Mouse (Mus musculus) embryonic facial prominence, embryonic 10.5 days (tissue): ENCODE data around the gene Pdpk1. TPM values are rescaled to one million over a fixed set of nuclear protein-coding genes. Genes with fewer than 3 reads are reported as not detected.

Source experiments
- DNase-seq: peaks from one replicate; pipeline ENCODE4 v3.0.0-alpha.2; 2017; ENCODE audit warnings: low spot score
- H3K27ac ChIP-seq: fragments of 300-500 bp; sonication (generic); replicated peaks from 2 replicates; pipeline ENCODE4 v1.5.1; 2016; ENCODE audit warnings: mild to moderate bottlenecking
- H3K27me3 ChIP-seq: fragments of 300-500 bp; sonication (generic); replicated peaks from 2 replicates; pipeline ENCODE4 v1.6.1; 2016; ENCODE audit warnings: low read depth, mild to moderate bottlenecking; ENCODE audit not compliant: poor library complexity, severe bottlenecking
- H3K36me3 ChIP-seq: fragments of 300-500 bp; sonication (generic); replicated peaks from 2 replicates; pipeline ENCODE4 v1.6.1; 2016; ENCODE audit warnings: mild to moderate bottlenecking, moderate library complexity
- H3K4me1 ChIP-seq: fragments of 300-500 bp; sonication (generic); 2 replicates; pipeline ENCODE4 v1.6.1; 2016
- H3K4me3 ChIP-seq: fragments of 300-500 bp; sonication (generic); 2 replicates; pipeline ENCODE4 v1.5.1; 2016; ENCODE audit warnings: mild to moderate bottlenecking, moderate library complexity
- H3K9me3 ChIP-seq: fragments of 300-500 bp; sonication (generic); 2 replicates; pipeline ENCODE4 v1.6.1; 2016; ENCODE audit warnings: mild to moderate bottlenecking
- WGBS: fragments of 180-500 bp; shearing (Covaris S2); methylation state at CpG from one replicate; pipeline ENCODE4 v1.1.7; 2016; 5-methylcytosine and 5-hydroxymethylcytosine counted together
- polyA plus RNA-seq: library from polyadenylated mRNA; unstranded; fragments of >200 nt; fragmentation: Nextera tagmentation; extraction: Ambion mirVana; gene quantifications from 2 replicates; pipeline ENCODE4 v1.2.1, GENCODE M21; 2016

Pdpk1 gene
- polyA plus RNA-seq, 1 experiment from 2014 or later = 30.9 TPM

- H3K27me3 ChIP-seq = no peaks in the 10 kb centered on the region
- peaks cover 42% of the 10 kb centered on the region for H3K36me3 ChIP-seq
- H3K4me1 ChIP-seq = no peaks in the 10 kb centered on the region
- no peak for DNase-seq
- 86% methylated on average over 10 of the region's 10 CpGs for WGBS
- H3K27ac ChIP-seq = no peak overlapping the region
- no peak overlapping the region for H3K4me3 ChIP-seq
- no peaks in the 10 kb centered on the region for H3K9me3 ChIP-seq
These were observed 105.1 kb downstream of the Pdpk1 start for GRCm38 (mm10) chr17:24045608-24046007.

- Histone ChIP-seq H3K36me3 (peaks cover 31% of the 10 kb centered on the region), H3K9me3 (no peaks in the 10 kb centered on the region), H3K4me1 (no peaks in the 10 kb centered on the region), H3K4me3 (no peak overlapping the region), H3K27ac (no peak overlapping the region), H3K27me3 (no peaks in the 10 kb centered on the region)
- DNase-seq = no peak
- 57% methylated on average over 5 of the region's 5 CpGs for WGBS
These were observed 106.2 kb downstream of the Pdpk1 start for GRCm38 (mm10) chr17:24044482-24044881.

DNA sequence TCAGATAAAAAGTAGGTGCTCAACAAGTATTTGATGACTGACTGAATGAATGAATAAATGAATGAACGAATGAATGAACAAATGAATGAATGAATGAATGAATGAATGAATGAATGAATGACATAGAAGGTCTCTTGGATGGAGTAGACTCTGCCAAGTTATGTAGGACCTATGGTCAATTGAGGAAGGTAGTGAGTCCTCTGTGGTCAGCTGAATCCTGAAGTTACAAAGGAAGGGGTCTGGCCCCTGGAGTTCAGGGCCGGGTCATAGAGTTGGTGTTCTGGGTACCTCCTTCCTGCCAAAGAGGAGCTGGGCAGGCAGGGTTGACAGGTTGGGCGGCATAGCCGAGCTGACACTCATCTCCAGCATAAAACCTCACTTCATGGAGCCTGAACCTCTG, 112.9 kb downstream of the Pdpk1 start, which contains the start of gene Prss27:
TSS of gene Prss27 (plus strand) at position 301 of the 400 bp plus-strand sequence.
- H3K27me3 ChIP-seq = no peaks in the 10 kb centered on the region
- no peaks in the 10 kb centered on the region for H3K36me3 ChIP-seq
- no peaks in the 10 kb centered on the region for H3K4me1 ChIP-seq
- WGBS = 79% methylated on average over 4 of the region's 4 CpGs
- no peak for DNase-seq
- no peak within 1 kb of the TSS for H3K4me3 ChIP-seq
- no peaks in the 10 kb centered on the region for H3K9me3 ChIP-seq
- H3K27ac ChIP-seq = no peak within 1 kb of the TSS

DNA sequence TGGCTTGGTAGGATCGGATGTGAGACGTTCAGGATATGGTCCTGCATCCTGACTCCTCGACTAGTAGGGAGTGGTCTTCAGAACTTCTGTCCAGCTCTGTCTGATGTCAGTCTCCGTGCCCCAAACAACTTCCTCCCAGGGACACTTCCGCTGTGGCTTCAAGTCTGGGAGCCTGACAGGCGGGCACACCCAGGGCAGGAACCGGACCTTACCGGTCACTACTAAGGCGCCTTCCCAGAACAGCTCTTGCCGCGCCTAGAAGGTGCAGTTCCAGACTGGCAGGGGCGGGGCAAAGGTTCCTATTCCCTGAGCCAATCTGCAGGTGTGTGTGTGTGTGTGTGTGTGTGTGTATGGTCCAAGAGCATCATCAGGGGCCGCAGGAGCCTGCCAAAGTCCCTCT, 113.4 kb downstream of the Pdpk1 start:
- Histone ChIP-seq H3K9me3 (no peaks in the 10 kb centered on the region), H3K27ac (no peak overlapping the region), H3K27me3 (no peaks in the 10 kb centered on the region), H3K36me3 (no peaks in the 10 kb centered on the region), H3K4me3 (no peak overlapping the region), H3K4me1 (no peaks in the 10 kb centered on the region)
- WGBS = 87% methylated on average over 13 of the region's 13 CpGs
- DNase-seq = no peak

- DNase-seq = no peak
- Histone ChIP-seq H3K27me3 (no peaks in the 10 kb centered on the region), H3K36me3 (no peaks in the 10 kb centered on the region), H3K9me3 (no peaks in the 10 kb centered on the region), H3K27ac (no peak overlapping the region), H3K4me1 (no peaks in the 10 kb centered on the region), H3K4me3 (no peak overlapping the region)
- WGBS = 75% methylated on average over 6 of the region's 6 CpGs
These were observed 113.8 kb downstream of the Pdpk1 start for GRCm38 (mm10) chr17:24036954-24037353.

DNA sequence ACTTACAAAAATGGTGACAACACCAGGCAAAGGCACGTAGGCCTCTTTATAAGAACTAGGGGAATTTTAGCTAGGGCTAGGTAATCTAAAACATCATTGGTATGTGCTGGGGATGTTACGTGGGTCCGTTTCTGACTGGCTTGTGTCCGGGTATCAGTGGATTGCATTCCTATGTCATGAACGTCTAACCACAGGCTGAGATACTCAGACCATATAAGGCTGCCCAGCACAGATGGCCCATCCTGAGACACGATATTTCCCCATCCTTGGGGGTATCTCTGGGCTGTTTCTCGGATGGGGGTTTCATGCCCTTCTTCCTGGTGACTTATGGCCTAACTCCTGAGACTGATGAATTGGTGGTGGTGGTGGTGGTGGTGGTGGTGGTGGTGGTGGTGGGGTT, 115.6 kb downstream of the Pdpk1 start:
- no peak for DNase-seq
- Histone ChIP-seq H3K36me3 (no peaks in the 10 kb centered on the region), H3K27me3 (no peaks in the 10 kb centered on the region), H3K9me3 (no peaks in the 10 kb centered on the region), H3K4me3 (no peak overlapping the region), H3K4me1 (no peaks in the 10 kb centered on the region), H3K27ac (no peak overlapping the region)
- 81% methylated on average over 7 of the region's 7 CpGs for WGBS

DNA sequence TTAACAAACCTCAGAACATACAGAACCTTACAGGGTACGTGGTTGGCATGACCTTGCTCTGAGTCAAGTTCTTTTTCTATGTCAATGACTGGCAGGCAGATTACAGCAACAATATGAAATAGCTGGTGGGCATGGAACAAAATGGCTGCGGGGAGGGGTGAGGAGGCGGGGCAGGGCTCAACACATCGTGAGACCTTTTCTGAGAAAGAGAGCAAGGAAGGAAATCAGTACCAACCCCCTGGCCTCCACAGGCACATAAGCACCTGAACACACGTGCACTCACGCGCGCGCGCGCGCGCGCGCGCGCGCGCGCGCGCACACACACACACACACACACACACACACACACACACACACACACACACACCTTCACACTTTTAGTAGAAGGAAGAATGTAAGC, 120.2 kb downstream of the Pdpk1 start:
- H3K4me1 ChIP-seq = no peaks in the 10 kb centered on the region
- no peak overlapping the region for H3K27ac ChIP-seq
- no peaks in the 10 kb centered on the region for H3K9me3 ChIP-seq
- H3K36me3 ChIP-seq = no peaks in the 10 kb centered on the region
- H3K27me3 ChIP-seq = no peaks in the 10 kb centered on the region
- 77% methylated on average over 20 of the region's 22 CpGs for WGBS
- no peak overlapping the region for H3K4me3 ChIP-seq
- no peak for DNase-seq

GRCm38 (mm10) chr17:24029477-24029876, 121.2 kb downstream of the Pdpk1 start:
- Histone ChIP-seq H3K36me3 (no peaks in the 10 kb centered on the region), H3K9me3 (no peaks in the 10 kb centered on the region), H3K4me3 (no peak overlapping the region), H3K4me1 (no peaks in the 10 kb centered on the region), H3K27ac (no peak overlapping the region), H3K27me3 (no peaks in the 10 kb centered on the region)
- 80% methylated on average over 7 of the region's 7 CpGs for WGBS
- no peak for DNase-seq

Other genes with a start within 250 kb of the Pdpk1 start
- gene Dcpp3, start 233.5 kb downstream of the Pdpk1 start, polyA plus RNA-seq = not detected in 2 replicates
- gene Sbp, start 209.3 kb downstream of the Pdpk1 start, polyA plus RNA-seq = not detected in 2 replicates
- gene Sbpl, start 195.7 kb downstream of the Pdpk1 start, polyA plus RNA-seq = not detected in 2 replicates
- not detected in 2 replicates for gene Prss30, start 170.4 kb downstream of the Pdpk1 start, polyA plus RNA-seq
- gene Prss22, start 152.8 kb downstream of the Pdpk1 start, polyA plus RNA-seq = 3.0 and 3.6 TPM in 2 replicates
- gene Prss27, start 112.8 kb downstream of the Pdpk1 start, polyA plus RNA-seq = 0.11 and 0.24 TPM in 2 replicates
- 97.6 and 99.9 TPM in 2 replicates for gene Kctd5, start 77.4 kb downstream of the Pdpk1 start, polyA plus RNA-seq
- gene Amdhd2, start 12.8 kb upstream of the Pdpk1 start, polyA plus RNA-seq = 44.6 and 50.0 TPM in 2 replicates
- gene Atp6v0c, start 18.8 kb upstream of the Pdpk1 start, polyA plus RNA-seq = 422 and 435 TPM in 2 replicates
- gene Tbc1d24, start 54.6 kb upstream of the Pdpk1 start, polyA plus RNA-seq = 6.0 and 6.1 TPM in 2 replicates
- 5.0 and 7.3 TPM in 2 replicates for gene Ntn3, start 58.6 kb upstream of the Pdpk1 start, polyA plus RNA-seq
- gene Tedc2, start 69.9 kb upstream of the Pdpk1 start, polyA plus RNA-seq = 23.0 and 24.8 TPM in 2 replicates
- gene Ccnf, start 100.6 kb upstream of the Pdpk1 start, polyA plus RNA-seq = 113 and 122 TPM in 2 replicates
- gene Abca17, start 200.1 kb upstream of the Pdpk1 start, polyA plus RNA-seq = 0.16 TPM in 1 of 2 replicates, not detected in the other
- gene Abca3, start 201.0 kb upstream of the Pdpk1 start, polyA plus RNA-seq = 6.1 and 7.1 TPM in 2 replicates